Mouse (Mus musculus) gastrocnemius, adult 8-10 months (tissue): Measurements from ENCODE around the gene Gm8094. TPM values are rescaled to one million over a fixed set of nuclear protein-coding genes. Genes with fewer than 3 reads are reported as not detected.
"Not testable (repeated sequence)": the region's sequence is repeated elsewhere in the genome, so short reads cannot be mapped to it uniquely, and the experiment has no call there.

ENCODE experiments used
- DNase-seq, 2 experiments: peaks; one replicate each; pipeline ENCODE4 v3.0.0; 2022; ENCODE audit warnings: low spot score in 2 of 2
- total RNA-seq, 4 experiments: library from RNA; stranded (reverse); gene quantifications; 2 replicates each; pipeline ENCODE4 v1.2.4; 2022

Gm8094 gene
- total RNA-seq = not detected

DNA sequence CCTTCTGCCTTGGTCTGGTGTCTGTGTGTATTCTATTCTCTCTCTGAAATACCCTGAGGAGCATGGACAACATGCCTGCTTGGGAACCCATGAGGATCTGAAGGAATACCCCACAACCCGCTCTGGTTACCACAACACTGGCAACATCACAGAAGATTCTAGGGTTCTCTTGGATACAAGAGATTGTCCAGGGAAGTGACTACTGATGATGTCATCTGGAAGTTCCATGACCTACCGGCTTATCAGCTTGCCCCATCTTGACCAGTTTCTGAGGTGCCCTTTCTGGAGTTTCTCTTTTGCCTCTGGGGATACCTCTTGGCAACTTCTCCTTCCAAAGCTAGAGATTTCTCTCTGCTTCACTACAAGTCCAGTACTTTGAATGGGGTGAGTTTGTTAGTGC is at the start of gene Gm8094:
Gm8094 (minus strand) TSS at position 101 of the 400 bp plus-strand sequence.
- DNase-seq = not testable (repeated sequence)

- DNase-seq = not testable (repeated sequence)
These were observed 43.2 kb upstream of the Gm8094 start for GRCm38 (mm10) chr14:43119673-43120072.

DNA sequence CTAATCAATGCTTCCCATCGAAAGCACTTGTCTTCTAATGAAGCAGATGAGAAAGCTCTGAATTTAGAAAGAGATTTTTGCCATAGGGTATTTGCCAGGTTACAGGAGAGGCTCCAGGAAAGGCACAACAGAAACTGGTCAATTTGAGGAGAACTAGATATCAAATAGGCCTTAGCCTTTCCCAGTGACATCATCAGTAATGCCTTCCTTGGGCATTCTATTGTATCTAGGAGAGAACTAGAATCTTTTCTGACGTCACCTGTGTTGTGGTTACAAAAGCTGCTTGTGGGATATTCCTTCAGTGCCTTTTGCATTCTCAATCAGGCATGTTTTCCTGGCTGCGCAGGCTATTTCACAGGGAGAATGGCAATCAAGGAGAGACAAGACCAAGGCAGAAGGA is 23.9 kb upstream of the Gm8094 start, which contains the start of gene Gm8104:
Gm8104 (plus strand) TSS at position 301 of the 400 bp plus-strand sequence.
- not testable (repeated sequence) for DNase-seq

DNA sequence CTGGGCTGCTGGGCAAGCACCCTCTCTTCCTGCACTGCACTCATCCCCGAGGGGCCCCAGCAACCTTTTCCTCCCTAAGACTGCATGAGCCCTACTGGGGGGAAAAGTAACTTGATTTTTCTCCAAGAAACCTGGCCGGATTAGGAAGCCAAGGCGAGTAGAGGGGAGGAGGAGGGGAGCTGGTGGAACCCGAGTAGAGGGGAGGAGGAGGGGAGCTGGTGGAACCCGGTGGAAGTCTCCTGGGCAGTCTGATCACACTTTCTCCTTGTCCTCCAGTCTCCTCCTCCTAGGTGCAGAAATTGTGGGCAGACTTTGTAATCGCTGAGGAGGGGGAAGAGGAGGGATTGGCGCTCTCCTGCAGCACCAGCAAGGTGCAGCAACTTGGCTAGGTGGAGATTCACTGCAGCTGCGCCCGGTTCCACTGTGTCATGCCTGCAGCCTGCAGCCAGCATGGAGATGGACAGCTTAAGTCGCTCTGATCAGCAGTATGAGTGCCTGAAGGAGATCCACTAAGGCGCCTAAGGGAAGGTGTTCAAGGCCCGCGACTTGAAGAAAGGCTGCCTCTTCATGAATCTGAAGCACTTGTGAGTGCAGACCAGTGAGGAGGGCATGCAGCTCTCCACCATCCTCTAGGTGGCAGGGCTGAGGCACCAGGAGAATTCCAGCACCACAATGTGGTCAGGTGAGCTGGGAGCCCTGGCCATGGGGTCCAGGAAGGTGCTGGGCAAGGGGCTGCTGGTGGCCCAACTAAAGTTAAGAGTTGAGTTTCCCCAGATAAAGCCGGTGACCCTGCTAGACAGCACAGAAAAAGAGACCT is 12.9 kb upstream of the Gm8094 start:
- DNase-seq = not testable (repeated sequence)

GRCm38 (mm10) chr14:43084936-43085730 is 8.7 kb upstream of the Gm8094 start:
- DNase-seq = not testable (repeated sequence)

GRCm38 (mm10) chr14:43060179-43060578 is 16.3 kb downstream of the Gm8094 start:
- peak in 1 of 2 experiments; percentile 3 for DNase-seq

DNA sequence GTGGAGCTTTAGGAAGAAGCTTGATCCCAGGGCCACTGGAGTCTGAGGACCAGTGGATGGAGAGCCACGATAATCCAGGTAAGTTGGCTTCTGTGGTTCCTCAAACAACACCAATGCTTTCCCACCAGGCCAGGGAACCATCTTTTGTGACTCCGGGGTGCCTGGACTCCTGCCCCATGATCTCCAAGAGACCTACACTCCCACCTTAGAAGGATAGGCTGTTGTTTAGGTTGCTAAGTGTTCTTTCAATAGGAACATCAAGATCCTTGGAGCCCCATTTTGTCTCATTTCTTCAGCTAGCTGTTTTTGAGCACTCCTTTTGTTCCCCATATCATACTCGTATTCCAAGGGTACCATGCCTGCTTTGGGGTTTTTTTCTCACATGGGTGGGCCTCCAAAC is 18.4 kb downstream of the Gm8094 start:
- DNase-seq = not testable (repeated sequence)

Other genes starting within 250 kb of the Gm8094 start
- gene Gm21977, start 223.2 kb downstream of the Gm8094 start, total RNA-seq = not detected
- not detected for gene Gm8082, start 83.0 kb downstream of the Gm8094 start, total RNA-seq
- gene Gm10376, start 61.0 kb downstream of the Gm8094 start, total RNA-seq = not detected
- gene Gm8104, start 24.0 kb upstream of the Gm8094 start, total RNA-seq = not detected
- gene Gm7233, start 103.2 kb upstream of the Gm8094 start, total RNA-seq = not detected
- not detected for gene Gm8122, start 158.7 kb upstream of the Gm8094 start, total RNA-seq
- gene Gm8126, start 182.0 kb upstream of the Gm8094 start, total RNA-seq = not detected
- not detected for gene Gm9732, start 198.4 kb upstream of the Gm8094 start, total RNA-seq
- gene Gm8127, start 217.2 kb upstream of the Gm8094 start, total RNA-seq = not detected